Mouse (Mus musculus) gastrocnemius, postnatal 25 days (tissue): ENCODE data around the gene Igfbp4. TPM values are rescaled to one million over a fixed set of nuclear protein-coding genes. Genes with fewer than 3 reads are reported as not detected.

Experiments
- DNase-seq: peaks from one replicate; pipeline ENCODE4 v3.0.0; 2022
- total RNA-seq, 2 experiments: library from RNA; stranded (reverse); gene quantifications; 1 replicate in 1 of 2; 2 replicates in 1 of 2; pipeline ENCODE4 v1.2.3; 2021

The Igfbp4 gene
- total RNA-seq, 2 experiments from 2014 or later = 38.6 to 49.1 TPM

- DNase-seq = no peak
Measured at GRCm38 (mm10) chr11:99080902-99081543, 40.0 kb downstream of the Igfbp4 start.

- no peak for DNase-seq
Measured at GRCm38 (mm10) chr11:99081566-99081965, 40.5 kb downstream of the Igfbp4 start.

GRCm38 (mm10) chr11:99082098-99082497 lies 41.1 kb downstream of the Igfbp4 start:
- no peak for DNase-seq

- no peak for DNase-seq
Measured at GRCm38 (mm10) chr11:99083516-99083915, 42.5 kb downstream of the Igfbp4 start.

GRCm38 (mm10) chr11:99084366-99084765 lies 43.3 kb downstream of the Igfbp4 start:
- no peak for DNase-seq

- no peak for DNase-seq
Measured at GRCm38 (mm10) chr11:99088486-99088885, 47.4 kb downstream of the Igfbp4 start.

- DNase-seq = no peak
Measured at GRCm38 (mm10) chr11:99089077-99089601, 48.1 kb downstream of the Igfbp4 start, which contains the start of gene Tns4. Gene Tns4 (minus strand): TSS chr11:99089306.

GRCm38 (mm10) chr11:99090391-99090790 lies 49.3 kb downstream of the Igfbp4 start:
- DNase-seq = no peak

GRCm38 (mm10) chr11:99091666-99092065 lies 50.6 kb downstream of the Igfbp4 start:
- no peak for DNase-seq

- no peak for DNase-seq
Measured at GRCm38 (mm10) chr11:99093740-99094139, 52.7 kb downstream of the Igfbp4 start.

GRCm38 (mm10) chr11:99094911-99095676 lies 54.0 kb downstream of the Igfbp4 start:
- DNase-seq = no peak

GRCm38 (mm10) chr11:99095759-99096158 lies 54.7 kb downstream of the Igfbp4 start:
- no peak for DNase-seq

- no peak for DNase-seq
Measured at GRCm38 (mm10) chr11:99096417-99096816, 55.4 kb downstream of the Igfbp4 start.

- no peak for DNase-seq
Measured at GRCm38 (mm10) chr11:99096996-99097774, 56.1 kb downstream of the Igfbp4 start.

GRCm38 (mm10) chr11:99098924-99099323 lies 57.9 kb downstream of the Igfbp4 start:
- DNase-seq = no peak

GRCm38 (mm10) chr11:99099516-99099915 lies 58.5 kb downstream of the Igfbp4 start:
- DNase-seq = no peak

- no peak for DNase-seq
Measured at GRCm38 (mm10) chr11:99100215-99100614, 59.2 kb downstream of the Igfbp4 start.

GRCm38 (mm10) chr11:99101693-99102092 lies 60.6 kb downstream of the Igfbp4 start:
- no peak for DNase-seq

- DNase-seq = no peak
Measured at GRCm38 (mm10) chr11:99102575-99103270, 61.7 kb downstream of the Igfbp4 start.
